11 mouse cellular contexts compared by ENCODE assay signal in the genomic region with DNA sequence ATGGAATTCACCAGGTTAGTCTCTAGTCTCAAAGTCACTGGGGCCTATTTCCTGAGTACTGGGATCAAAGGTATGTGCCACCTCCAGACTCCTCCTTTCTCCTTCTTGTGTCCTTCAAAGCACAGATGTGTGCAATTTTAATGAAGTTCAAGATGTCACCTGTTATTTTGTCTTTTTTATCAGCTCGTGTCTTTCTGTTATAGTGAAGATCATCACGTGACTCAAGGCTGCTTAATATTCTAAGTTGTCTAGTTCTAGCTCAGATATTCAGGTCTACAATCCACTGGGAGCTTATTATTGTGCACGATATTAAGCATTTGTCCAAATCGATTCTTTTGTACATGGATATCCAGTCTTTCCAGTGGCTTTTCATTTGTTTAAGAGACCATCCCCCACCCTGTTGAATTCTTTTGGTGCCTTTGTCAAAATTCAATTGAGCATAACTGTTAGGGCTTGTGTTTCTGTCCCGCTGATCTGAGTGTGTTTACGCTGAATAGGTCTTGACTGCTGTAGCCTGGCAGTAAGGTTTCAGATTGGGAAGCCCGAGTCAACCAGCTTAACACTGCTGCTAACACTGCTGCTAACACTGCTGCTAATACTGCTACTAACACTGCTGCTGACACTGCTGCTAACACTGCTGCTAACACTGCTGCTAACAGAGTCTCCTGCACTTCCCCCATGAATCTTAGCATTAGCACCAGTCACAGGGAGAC. TPM values are rescaled to one million over a fixed set of nuclear protein-coding genes. Genes with fewer than 3 reads are reported as not detected.
DNase-seq lines count a peak whose midpoint lies in the region; ATAC-seq and TF ChIP-seq lines count a peak whose summit lies in the region.
"Had no signal": no experiment of that assay in that cellular context is flagged by ENCODE, and none has a peak within 500 bp of the region (broad histone marks: within the 10 kb centered on the region; RNA-seq: fewer than 3 reads in every experiment).

No protein-coding gene starts in this region.

- H3K27ac ChIP-seq in heart, embryonic 16.5 days (ENCODE audit: low read length): peak overlapping the region; percentile 19; the same call in 1 of the 2 replicates
- H3K27ac ChIP-seq in hindbrain, embryonic 10.5 days: peak overlapping the region; percentile 90
- H3K27ac ChIP-seq in midbrain, embryonic 12.5 days (replicated peaks): peak overlapping the region; percentile 79

- H3K9me3 ChIP-seq in heart, embryonic 16.5 days (replicated peaks; ENCODE audit: control insufficient read depth, low read length): no peaks in the 10 kb centered on the region
- H3K9me3 ChIP-seq in hindbrain, embryonic 10.5 days: no peaks in the 10 kb centered on the region
- H3K9me3 ChIP-seq in midbrain, embryonic 12.5 days: no peaks in the 10 kb centered on the region

- no peaks in the 10 kb centered on the region for H3K36me3 ChIP-seq in heart, embryonic 16.5 days (ENCODE audit: control insufficient read depth, insufficient read depth)
- no peaks in the 10 kb centered on the region for H3K36me3 ChIP-seq in hindbrain, embryonic 10.5 days
- no peaks in the 10 kb centered on the region for H3K36me3 ChIP-seq in midbrain, embryonic 12.5 days

- H3K27me3 ChIP-seq in heart, embryonic 16.5 days (ENCODE audit: control insufficient read depth, insufficient read depth, low read length): no peaks in the 10 kb centered on the region
- H3K27me3 ChIP-seq in hindbrain, embryonic 10.5 days (ENCODE audit: insufficient read depth, poor library complexity, severe bottlenecking): peaks cover 7% of the 10 kb centered on the region; the same call in 1 of the 2 replicates
- H3K27me3 ChIP-seq in midbrain, embryonic 12.5 days: peaks cover 19% of the 10 kb centered on the region

- 66% methylated on average over 7 of the region's 7 CpGs for WGBS in heart, embryonic 16.5 days
- 17% methylated on average over 7 of the region's 7 CpGs for WGBS in hindbrain, embryonic 10.5 days
- 5% methylated on average over 7 of the region's 7 CpGs for WGBS in midbrain, embryonic 12.5 days

- no peak for TF ChIP-seq CTCF in brain, embryonic 14.5 days (IDR thresholded peaks at IDR 0.05; ENCODE audit: borderline replicate concordance, extremely low read depth, insufficient read depth, insufficient read length)

- no peak for ATAC-seq in heart, embryonic 16.5 days (replicated peaks; ENCODE audit: extremely low read depth, insufficient read depth, low FRiP score)
- ATAC-seq in midbrain, embryonic 12.5 days (ENCODE audit: low FRiP score, low read depth): peak; percentile 63

- no peak overlapping the region for H3K4me3 ChIP-seq in heart, embryonic 16.5 days (ENCODE audit: low read length)
- H3K4me3 ChIP-seq in hindbrain, embryonic 10.5 days: peak overlapping the region; percentile 29
- H3K4me3 ChIP-seq in midbrain, embryonic 12.5 days: no peak overlapping the region
- H3K4me3 ChIP-seq: myocyte had no signal

- peaks cover 21% of the 10 kb centered on the region for H3K4me1 ChIP-seq in heart, embryonic 16.5 days (ENCODE audit: control insufficient read depth, insufficient read depth, low read length)
- H3K4me1 ChIP-seq in hindbrain, embryonic 10.5 days (replicated peaks): peaks cover 81% of the 10 kb centered on the region
- peaks cover 57% of the 10 kb centered on the region for H3K4me1 ChIP-seq in midbrain, embryonic 12.5 days

- DNase-seq in heart, adult 8-10 months (ENCODE audit: low spot score): no peak
- DNase-seq in brain, embryonic 14.5 days (ENCODE audit: low read depth): peak; percentile 73
- peak; percentile 37 for DNase-seq in hindbrain, embryonic 10.5 days (ENCODE audit: low spot score)
- DNase-seq in frontal cortex, adult 2 months (ENCODE audit: extremely low spot score in 1 of 2, low spot score in 1 of 2): no peak
- DNase-seq in adrenal gland, adult 8-10 months: no peak
- no peak for DNase-seq in kidney, adult 8-10 months
- DNase-seq: cerebellum, adult 2 months; heart, postnatal 4 days had no signal

- no peak for TF ChIP-seq POLR2A in brain, embryonic 14.5 days (IDR thresholded peaks at IDR 0.05; ENCODE audit: borderline replicate concordance, extremely low read depth, insufficient read depth, insufficient read length, poor library complexity, severe bottlenecking)

- H3K9ac ChIP-seq in heart, embryonic 16.5 days (ENCODE audit: low read length): no peak overlapping the region
- 0 out of 2 replicates have a peak overlapping the region, but pooled peaks have one; percentile 12 for H3K9ac ChIP-seq in midbrain, embryonic 12.5 days (replicated peaks)

- H3K4me2 ChIP-seq in heart, embryonic 16.5 days (ENCODE audit: low read depth, low read length): no peak overlapping the region
- H3K4me2 ChIP-seq in midbrain, embryonic 12.5 days (replicated peaks): peak overlapping the region; percentile 14; the same call in 1 of the 2 replicates

RNA-seq across cellular contexts. Expression of a gene that starts 38.0 kb away (rescaled TPM):
- polyA plus RNA-seq in heart, embryonic 16.5 days (2015; fragmentation: Nextera tagmentation; extraction: Ambion mirVana): 106 and 112 TPM in 2 replicates
- total RNA-seq in heart, adult 8-10 months (2022): 10 to 100 TPM; 43.2 to 56.8 (median 53.3) TPM
- polyA plus RNA-seq in brain, embryonic 14.5 days (2012; rRNA removed): 51.2 and 53.4 TPM in 2 replicates
- 109 and 121 TPM in 2 replicates for polyA plus RNA-seq in hindbrain, embryonic 10.5 days (2016; fragmentation: Nextera tagmentation; extraction: Ambion mirVana)
- 98.7 and 101 TPM in 2 replicates for polyA plus RNA-seq in midbrain, embryonic 12.5 days (2016; fragmentation: Nextera tagmentation; extraction: Ambion mirVana)
- 63.2 and 65.8 TPM in 2 replicates for polyA plus RNA-seq in frontal cortex, adult 2 months (2012; rRNA removed)
- total RNA-seq in adrenal gland, adult 8-10 months (2022): 100 to 1,000 TPM; 102 to 214 (median 143) TPM

RNA-seq across cellular contexts. Expression of a gene that starts 50.5 kb away (rescaled TPM):
- 115 and 117 TPM in 2 replicates for polyA plus RNA-seq in heart, embryonic 16.5 days (2015; fragmentation: Nextera tagmentation; extraction: Ambion mirVana)
- total RNA-seq in heart, adult 8-10 months (2022): 1,000 to 10,000 TPM; 1,836 to 2,320 (median 2,004) TPM
- polyA plus RNA-seq in brain, embryonic 14.5 days (2012; rRNA removed): 44.3 and 69.0 TPM in 2 replicates
- polyA plus RNA-seq in hindbrain, embryonic 10.5 days (2016; fragmentation: Nextera tagmentation; extraction: Ambion mirVana): 22.4 and 29.4 TPM in 2 replicates
- polyA plus RNA-seq in midbrain, embryonic 12.5 days (2016; fragmentation: Nextera tagmentation; extraction: Ambion mirVana): 38.1 and 39.9 TPM in 2 replicates
- 108 and 109 TPM in 2 replicates for polyA plus RNA-seq in frontal cortex, adult 2 months (2012; rRNA removed)
- 10 to 100 TPM; 24.3 to 30.4 (median 27.8) TPM for total RNA-seq in adrenal gland, adult 8-10 months (2022)

Comparison
In these comparisons a context has a peak if more than half of its experiments do, and no peak if none do; other contexts are left out.
1. H3K27ac ChIP-seq: peak in every context shown above with its lines; median percentile 90 in hindbrain, embryonic 10.5 days; 79 in midbrain, embryonic 12.5 days; 19 in heart, embryonic 16.5 days.
2. DNase-seq: peak in brain, embryonic 14.5 days (single experiment) and hindbrain, embryonic 10.5 days (single experiment); none in heart, adult 8-10 months (single experiment), frontal cortex, adult 2 months (0 of 2), adrenal gland, adult 8-10 months (single experiment) and kidney, adult 8-10 months (0 of 2).